Mouse (Mus musculus): ENCODE results near the gene Hbb-bh1.
"Not testable (repeated sequence)": the region's sequence is repeated elsewhere in the genome, so short reads cannot be mapped to it uniquely, and the experiment has no call there.

Gene Hbb-bh1

DNA sequence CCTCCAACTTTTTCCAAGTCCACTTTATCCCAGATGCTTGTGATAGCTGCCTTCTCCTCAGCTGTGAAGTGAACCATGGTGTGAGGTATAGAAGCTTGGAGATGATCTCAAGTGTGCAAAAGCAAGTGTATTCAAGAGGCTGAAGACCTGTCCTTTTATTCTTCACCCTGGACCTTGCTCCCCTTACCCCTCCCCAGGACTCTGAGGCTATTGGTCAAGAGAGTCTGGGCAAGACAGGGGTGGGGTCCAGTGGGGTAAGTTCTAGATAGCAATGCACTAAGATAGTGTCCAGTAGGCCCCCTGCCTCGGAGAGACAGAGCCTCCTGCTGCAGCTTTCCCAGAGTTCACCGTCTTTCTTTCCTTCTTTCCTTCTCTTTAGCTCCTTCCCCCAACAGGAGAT is at the start of gene Hbb-bh1:
Hbb-bh1 (minus strand) TSS at position 131 of the 400 bp plus-strand sequence.
- no peak for DNase-seq

DNA sequence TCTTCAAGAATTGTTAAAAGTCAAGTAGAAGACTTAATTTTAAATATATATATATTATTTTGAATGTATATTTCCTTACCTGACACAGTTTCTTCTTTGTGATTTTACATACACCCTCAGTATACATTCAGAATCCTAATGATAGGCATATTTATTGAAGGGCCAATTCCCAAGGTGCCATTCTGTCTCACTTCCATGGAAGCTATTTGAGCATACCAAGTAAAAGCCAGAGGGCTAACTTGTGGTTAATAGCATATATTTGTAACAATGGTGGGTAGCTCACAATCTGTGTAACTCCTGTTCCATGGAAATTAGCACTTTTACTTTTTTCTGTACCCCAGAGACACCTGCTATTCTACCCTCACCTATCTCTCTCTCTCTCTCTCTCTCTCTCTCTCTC is 43.2 kb upstream of the Hbb-bh1 start, which contains the start of gene Olfr66:
Olfr66 (minus strand) TSS at position 101 of the 400 bp plus-strand sequence.
- DNase-seq: no peak

DNA sequence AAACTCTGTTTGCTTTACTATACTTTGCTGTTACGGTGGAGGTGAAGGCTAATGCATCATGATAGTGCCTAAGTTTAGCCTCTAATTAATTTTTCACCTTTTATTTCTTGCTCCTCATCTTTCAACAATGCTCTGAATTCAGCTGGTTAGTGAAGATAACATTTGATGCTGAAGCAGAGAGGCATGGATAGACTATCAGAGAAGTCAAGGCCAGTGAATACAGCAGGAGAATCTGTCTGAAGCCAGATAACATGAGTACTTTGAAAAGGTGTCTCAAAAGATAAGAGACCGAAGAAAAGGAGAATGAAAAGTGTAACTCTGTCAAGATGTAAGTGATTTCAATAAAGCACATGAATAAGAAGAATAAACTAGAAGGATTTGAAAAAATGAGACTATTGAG is 34.1 kb upstream of the Hbb-bh1 start:
- DNase-seq: no peak

DNA sequence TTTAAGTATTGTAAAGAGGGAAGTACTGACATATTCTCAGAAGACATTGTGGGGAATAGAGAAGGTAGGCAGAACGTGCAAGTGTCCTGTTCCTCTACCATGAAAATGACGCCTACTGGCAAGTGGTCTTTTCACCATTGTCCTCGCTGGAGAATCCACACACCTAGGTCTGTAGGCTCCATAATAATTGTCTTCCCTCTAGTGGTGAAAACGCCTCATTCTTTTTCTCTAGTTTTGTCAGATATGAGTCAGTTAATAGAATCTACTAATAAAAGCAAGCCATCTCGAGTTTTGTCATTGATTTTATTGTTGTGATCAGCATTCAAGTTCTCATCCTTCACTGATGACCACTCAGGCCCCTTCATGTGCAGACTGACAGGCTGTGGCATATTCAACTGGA is 31.5 kb upstream of the Hbb-bh1 start:
- no peak for DNase-seq

DNA sequence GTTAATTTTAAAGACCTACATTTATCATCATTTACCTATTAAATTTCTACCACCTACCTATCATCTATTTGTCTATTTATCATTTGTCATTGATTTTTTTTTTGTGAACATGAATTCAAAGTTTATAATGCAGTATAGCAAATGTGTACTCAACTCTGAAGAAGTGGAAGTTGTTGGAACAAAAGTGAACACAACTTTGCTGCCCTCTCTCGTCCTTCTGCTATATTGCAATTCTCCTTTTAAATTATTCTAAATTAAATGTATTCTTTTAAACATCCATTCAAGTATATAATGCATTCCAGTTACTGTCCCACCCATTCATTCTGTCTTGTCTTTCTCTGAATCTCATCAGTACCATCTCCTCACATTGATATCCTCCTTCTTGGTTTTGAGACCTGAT is 30.1 kb upstream of the Hbb-bh1 start:
- DNase-seq: no peak

DNA sequence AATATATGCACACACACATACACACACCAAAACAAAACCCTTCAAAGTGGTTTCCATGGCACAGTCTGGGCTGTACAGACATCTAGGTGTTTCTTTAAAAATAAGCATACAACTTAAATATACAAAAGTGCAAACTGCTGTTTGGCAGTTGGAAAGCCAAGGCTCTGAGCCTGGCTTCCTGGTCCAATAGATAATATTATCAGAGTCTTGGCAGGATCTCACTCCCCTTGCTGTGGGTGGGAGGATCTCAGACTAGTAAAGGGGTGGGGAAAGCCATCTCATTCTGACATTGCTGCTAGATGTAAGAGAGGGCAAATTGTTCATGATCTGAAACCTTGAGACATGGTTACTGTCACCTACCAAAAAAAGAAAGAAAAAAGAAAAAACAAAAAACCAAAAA is 27.7 kb upstream of the Hbb-bh1 start:
- DNase-seq: no peak

DNA sequence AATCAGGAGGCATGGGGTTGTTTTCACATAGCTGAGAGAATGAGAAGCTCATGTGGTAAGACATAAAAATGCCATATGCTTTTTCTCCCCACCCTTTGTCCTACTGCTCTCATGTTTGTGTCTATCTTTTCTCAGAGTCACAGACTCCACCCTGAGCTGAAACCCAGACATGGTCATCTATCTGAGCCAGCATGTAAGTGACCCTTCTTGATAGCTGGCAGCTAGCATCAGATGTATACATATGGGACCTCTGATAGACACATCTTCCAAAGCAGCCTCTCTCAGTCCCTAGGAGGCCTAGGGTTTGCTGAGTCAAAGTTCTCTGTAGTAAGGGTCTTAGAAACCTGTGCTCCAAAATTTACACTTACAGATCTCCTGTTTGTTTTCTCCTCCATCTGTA is 22.8 kb upstream of the Hbb-bh1 start:
- DNase-seq: no peak

DNA sequence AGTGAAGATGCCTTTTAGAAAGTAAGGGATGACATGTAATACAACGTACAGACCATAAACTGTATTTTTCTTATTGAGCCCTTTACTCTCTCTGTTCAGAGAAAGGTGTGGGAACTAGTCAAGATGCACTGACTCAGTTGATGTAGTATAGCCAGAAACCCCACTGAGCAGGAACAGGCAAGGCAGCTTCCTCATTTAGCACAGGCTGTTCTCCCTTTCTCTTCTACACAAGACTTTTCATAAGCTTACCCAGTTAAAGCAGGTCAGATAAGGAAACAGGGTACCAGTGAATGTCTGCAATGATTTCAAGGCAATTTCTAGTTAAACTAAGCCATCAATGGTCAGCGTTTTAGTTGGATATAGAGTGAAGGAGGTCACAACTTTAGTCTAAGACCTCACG is 18.6 kb upstream of the Hbb-bh1 start:
- no peak for DNase-seq

DNA sequence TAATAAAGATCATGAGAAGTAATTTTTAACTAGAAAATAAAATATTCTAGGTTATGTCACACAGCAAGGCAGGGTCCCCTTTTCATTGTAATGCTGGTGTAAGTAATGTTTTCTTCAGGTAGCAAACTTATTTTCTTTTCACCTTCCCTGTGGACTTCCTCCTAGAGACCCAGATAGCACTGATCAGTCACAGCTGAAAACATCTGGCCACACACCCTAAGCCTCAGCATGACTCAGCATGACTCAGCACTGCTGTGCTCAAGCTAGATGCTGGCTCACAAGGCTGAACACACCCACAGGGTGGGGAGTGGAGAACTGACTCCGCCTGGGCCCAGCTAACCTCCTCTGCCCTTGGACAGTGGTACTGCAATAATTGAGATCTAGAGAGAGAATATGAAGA is 17.9 kb upstream of the Hbb-bh1 start:
- DNase-seq: no peak

DNA sequence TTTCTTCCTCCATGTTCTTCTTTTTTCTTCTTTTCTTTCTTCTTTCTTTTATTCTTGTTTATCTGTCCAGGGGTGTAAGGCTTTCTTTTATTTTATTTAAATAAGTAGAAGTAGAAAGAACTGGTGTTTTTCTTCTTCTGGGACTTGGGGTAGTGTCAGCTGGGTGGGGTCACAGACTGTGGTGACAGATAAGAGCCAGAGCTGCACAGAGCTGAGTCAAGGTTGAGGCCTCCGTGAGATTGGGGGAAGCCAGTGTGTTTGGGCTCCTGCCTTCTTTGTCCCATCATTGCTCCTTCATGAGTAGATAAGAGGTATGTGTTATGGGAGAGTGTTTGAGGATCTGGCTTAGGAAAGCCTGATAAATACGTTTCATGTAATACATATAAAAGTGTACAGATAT is 16.1 kb upstream of the Hbb-bh1 start:
- no peak for DNase-seq

DNA sequence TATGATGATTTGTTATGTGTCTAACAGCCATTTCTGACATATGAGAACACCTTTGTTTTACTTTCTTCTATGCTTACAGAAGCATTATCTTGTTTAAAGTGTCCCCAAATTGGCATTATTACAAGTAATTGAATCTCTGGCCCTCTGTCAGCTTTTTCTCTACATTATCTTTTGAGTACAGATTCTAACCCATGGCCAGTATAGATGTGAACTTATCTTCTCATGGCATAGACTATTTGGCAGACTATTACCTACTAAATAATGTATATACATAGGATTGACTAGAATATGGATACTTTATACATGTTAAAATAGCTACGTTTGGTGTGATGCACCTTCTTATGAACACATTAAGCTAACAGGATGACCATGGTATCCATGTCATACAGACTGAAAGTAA is 11.7 kb upstream of the Hbb-bh1 start:
- DNase-seq: no peak

DNA sequence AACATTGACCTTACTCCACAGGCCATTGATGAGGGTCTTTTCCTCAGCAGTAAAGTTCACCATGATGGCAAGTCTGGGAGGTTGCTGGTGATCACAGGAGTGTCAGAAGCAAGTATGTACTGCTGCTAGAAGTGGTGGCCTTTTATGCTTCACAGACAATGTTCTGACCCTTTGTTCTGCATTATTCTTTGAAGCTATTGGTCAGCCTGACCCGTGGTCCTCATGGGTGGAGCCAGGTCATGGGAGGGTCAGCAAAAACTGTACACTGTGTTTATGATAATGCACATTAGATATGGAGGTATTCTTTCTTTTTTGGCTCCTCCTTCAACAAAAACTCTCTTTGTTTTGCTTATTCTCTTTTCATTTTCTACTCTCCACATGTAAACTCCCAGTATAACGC is 10.1 kb upstream of the Hbb-bh1 start, which contains the start of gene Hbb-y:
Hbb-y (minus strand) TSS at position 127 of the 400 bp plus-strand sequence.
- no peak for DNase-seq

DNA sequence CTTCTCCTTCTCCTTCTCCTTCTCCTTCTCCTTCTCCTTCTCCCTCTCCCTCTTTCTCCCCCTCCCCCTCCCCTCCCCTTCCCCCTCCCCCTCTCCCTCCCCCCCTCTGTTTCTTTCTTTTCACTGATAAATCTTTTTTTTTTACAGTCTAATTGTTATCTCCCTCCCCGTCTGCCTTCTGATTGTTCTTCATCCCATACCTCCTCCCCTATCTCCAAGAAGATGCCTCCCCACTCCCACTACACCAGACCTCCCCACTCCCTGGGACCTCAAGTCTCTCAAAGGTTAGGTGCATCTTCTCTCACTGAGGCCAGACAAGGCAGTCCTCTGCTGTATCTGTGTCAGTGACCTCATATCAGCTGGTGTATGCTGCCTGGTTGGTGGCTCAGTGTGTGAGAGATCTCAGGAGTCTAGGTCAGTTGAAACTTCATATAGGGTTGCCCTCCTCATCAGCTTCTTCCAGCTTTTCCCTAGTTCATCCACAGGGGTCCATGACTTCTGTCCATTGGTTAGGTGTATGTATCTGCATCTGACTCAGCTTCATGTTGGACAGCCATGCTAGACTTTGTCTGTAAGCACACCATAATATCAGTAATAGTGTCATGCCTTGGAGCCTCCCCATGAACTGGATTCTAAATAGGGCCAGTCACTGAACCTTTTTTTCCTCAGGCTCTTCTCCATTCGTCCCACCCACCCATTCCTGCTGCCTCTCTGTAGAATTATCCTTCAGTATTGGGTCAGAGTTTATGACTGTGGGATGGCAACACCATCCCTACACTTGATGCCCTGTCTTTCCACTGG is 1.8 kb upstream of the Hbb-bh1 start:
- DNase-seq: no peak

DNA sequence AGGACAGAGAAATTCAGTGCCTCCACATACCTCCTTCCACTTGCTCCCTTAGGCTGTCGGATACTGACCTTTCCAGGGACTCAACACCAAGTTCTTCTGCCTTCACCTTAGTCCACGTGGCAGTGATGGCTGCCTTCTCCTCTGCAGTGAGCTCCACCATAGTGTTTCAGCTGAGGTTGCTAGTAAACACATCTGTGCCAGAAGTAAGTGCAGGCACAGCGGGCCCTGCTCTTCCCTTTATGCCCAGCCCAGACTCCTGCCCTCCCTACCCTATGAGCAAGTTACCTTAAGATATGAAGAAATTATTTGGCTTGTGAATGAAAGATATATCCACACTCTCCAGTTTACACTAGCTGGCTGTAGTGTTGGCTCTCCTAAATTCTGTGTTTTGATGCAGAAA is 2.7 kb downstream of the Hbb-bh1 start, which contains the start of gene Hbb-bh2:
Hbb-bh2 (minus strand) TSS at position 253 of the 400 bp plus-strand sequence.
- no peak for DNase-seq

DNA sequence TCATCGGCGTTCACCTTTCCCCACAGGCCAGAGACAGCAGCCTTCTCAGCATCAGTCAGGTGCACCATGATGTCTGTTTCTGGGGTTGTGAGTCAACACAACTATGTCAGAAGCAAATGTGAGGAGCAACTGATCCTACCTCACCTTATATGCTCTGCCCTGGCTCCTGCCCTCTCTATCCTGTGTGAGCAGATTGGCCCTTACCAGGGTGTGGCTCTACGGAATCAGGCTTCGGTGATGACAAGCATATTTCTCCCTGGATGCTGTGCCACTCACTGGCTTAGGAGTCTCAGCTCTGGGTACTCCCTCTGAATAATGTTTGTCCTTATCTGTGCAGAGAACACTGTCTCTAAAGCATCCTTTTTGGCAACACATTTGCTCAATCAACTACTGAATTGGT is 15.2 kb downstream of the Hbb-bh1 start, which contains the start of gene Hbb-bs:
Hbb-bs (minus strand) TSS at position 289 of the 400 bp plus-strand sequence.
- no peak for DNase-seq

DNA sequence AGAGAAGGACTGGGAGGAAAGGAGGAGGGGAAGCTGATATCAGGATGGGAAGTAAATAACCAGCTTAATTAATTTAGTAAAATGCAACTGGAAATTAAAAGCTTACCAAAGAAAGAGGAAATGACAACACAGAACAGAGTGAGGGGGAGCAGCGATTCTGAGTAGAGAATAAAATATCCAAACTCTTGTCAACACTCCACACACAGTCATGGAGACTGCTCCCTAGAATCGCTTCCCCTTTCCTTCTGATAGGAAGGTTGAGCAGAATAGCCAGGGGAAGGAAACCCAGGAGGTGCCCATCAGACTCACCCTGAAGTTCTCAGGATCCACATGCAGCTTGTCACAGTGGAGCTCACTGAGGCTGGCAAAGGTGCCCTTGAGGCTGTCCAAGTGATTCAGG is 15.8 kb downstream of the Hbb-bh1 start:
- DNase-seq: not testable (repeated sequence)

DNA sequence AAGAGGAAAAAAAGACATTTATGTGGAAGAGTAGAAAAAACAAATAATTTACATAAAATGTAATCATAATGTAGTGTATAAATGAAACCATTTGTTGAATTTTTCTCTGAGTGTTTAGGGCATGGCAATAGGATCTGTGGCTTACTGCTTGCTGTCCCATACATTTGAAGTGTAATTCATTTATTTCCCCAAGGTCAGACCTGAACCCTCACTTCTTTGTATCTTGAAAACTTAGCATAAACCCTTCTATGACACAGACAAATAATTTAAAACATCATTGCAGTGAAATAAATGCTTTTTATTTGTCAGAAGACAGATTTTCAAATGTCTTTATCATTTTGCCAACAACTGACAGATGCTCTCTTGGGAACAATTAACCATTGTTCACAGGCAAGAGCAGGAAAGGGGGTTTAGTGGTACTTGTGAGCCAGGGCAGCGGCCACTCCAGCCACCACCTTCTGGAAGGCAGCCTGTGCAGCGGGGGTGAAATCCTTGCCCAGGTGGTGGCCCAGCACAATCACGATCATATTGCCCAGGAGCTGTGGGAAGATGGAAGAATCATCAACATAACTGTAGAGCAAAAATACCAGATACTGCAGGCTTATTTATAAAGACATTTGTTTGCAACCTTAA is 16.6 kb downstream of the Hbb-bh1 start:
- DNase-seq: no peak

DNA sequence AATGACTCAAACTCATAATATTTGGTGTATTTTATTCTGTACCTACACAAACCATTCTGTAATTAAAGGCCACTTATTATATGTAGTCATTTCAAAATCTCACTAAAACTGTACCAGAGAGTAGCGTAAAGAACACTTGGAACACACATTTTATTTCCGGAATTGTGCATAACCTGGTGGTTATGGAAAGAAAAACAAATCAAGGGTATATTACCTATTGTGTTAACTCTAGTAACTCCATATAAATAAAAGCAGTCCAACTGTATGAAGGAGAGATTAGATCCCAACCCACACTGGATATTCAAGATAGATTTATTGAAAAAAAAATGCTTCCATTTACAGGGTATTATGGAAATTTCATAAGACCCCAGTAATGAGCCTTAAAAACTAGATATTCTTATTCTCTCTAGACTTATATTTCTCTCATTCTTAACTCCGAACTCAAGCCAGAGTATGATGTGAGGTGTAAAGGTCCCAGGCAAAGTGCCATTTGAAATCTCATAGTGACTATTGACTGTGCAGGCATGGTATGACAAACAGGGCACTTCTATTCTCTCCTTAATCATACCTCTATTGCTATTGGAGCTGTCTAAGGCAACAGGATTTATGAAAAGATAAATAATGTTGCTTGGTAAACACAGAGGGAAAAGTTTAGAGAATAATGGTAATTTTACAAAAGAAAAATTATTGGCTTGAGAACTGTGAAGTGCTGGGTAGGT is 17.3 kb downstream of the Hbb-bh1 start:
- DNase-seq: no peak

DNA sequence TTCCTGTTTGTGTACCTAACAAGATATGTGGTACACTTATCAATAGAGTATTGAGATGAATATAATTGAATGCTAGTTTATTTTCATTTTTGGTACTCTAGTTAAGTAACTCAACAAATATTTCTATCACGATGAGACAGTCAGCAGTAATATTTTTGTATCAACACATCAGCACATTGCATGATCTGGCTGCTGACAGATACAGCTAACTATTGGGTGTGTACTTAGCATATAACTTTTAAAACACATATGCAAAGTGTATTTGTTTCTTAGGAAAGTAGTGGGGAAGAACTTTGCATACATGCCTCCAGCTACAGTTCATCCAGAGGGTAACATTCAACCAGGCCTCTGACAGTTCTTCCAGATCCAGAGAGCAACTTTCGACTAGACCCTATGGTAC is 18.4 kb downstream of the Hbb-bh1 start:
- DNase-seq: no peak

DNA sequence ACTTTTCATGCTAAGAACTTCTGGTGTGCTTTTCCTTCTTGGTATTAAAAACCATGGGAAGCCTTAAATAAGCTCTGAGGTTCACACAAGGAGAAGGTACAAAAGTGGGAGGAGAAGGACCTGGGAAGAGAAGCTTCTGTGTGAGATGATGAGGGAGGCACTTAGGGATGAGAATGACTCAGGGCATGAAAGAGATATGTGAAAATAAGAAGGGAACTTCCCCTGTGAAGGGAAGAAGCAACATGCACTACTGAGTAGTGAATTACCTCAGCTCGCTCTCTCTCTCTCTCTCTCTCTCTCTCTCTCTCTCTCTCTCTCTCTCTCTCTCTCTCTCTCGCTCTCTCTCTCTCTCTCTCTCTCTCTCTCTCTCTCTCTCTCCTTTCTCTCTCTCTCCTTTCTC is 27.9 kb downstream of the Hbb-bh1 start:
- DNase-seq: not testable (repeated sequence)

DNA sequence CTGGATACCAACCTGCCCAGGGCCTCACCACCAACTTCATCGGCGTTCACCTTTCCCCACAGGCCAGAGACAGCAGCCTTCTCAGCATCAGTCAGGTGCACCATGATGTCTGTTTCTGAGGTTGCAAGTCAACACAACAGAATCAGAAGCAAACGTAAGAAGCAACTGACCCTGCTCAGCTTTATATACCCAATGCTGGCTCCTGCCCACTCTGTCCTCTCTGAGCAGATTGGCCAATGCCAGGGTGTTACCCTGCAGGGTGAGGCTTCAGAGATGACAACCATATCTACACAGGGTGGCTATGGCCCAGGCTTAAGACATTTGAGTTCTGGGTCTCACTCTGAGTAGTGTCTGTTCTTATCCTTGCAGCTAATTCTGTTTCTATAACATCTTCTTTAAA is 29.2 kb downstream of the Hbb-bh1 start, which contains the start of gene Hbb-bt:
Hbb-bt (minus strand) TSS at position 231 of the 400 bp plus-strand sequence.
- no peak for DNase-seq

DNA sequence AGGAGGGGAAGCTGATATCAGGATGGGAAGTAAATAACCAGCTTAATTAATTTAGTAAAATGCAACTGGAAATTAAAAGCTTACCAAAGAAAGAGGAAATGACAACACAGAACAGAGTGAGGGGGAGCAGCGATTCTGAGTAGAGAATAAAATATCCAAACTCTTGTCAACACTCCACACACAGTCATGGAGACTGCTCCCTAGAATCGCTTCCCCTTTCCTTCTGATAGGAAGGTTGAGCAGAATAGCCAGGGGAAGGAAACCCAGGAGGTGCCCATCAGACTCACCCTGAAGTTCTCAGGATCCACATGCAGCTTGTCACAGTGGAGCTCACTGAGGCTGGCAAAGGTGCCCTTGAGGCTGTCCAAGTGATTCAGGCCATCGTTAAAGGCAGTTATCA is 29.8 kb downstream of the Hbb-bh1 start:
- not testable (repeated sequence) for DNase-seq

DNA sequence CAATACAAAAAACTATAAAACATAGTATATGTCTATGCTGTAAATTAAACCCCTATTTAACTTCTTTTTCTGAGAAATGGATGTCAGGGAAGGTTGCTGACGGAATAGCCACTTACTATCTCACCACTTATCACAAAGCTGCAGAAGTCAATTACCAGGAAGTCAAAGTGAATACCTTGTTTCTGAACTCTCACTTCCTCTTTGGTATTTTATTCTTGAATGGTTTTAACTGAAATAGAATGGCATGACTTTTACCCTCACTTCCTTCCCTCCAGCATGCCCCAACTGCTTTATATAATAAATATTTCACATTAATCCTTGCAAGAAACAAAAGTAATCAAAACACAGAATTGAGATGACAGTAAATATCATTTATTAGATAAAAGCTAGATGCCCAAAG is 30.8 kb downstream of the Hbb-bh1 start:
- no peak for DNase-seq

Measured in cerebellum, adult 9-11 months (tissue).